Mouse (Mus musculus): ENCODE data around the gene Miip. TPM values are rescaled to one million over a fixed set of nuclear protein-coding genes. Genes with fewer than 3 reads are reported as not detected.

The Miip gene
- total and polyA plus RNA-seq, 2 experiments from 2014 or later: 18.0 to 24.0 TPM

- 45% methylated on average over 4 of the region's 4 CpGs for WGBS
- no peaks in the 10 kb centered on the region for H3K27me3 ChIP-seq (ENCODE audit: control insufficient read depth, insufficient read depth, low read length)
- peaks cover 83% of the 10 kb centered on the region for H3K36me3 ChIP-seq (replicated peaks; ENCODE audit: control insufficient read depth, insufficient read depth, low read length)
- peak; percentile 15 for DNase-seq (ENCODE audit: low spot score)
- peak overlapping the region; percentile 41; the same call in 1 of the 2 replicates for H3K9ac ChIP-seq (replicated peaks; ENCODE audit: low read depth, low read length)
- peak; percentile 31 for ATAC-seq (ENCODE audit: insufficient read depth, low read depth)
- TF ChIP-seq CTCF (IDR thresholded peaks at IDR 0.05; ENCODE audit: low read depth) (no peak), EP300 (IDR thresholded peaks at IDR 0.05; ENCODE audit: low read depth) (no peak)
- peaks cover 51% of the 10 kb centered on the region for H3K4me1 ChIP-seq (ENCODE audit: control insufficient read depth, insufficient read depth)
- peak overlapping the region; percentile 98 for H3K27ac ChIP-seq (ENCODE audit: low read depth)
- no peaks in the 10 kb centered on the region for H3K9me3 ChIP-seq (replicated peaks; ENCODE audit: control insufficient read depth, low read length)
- H3K4me2 ChIP-seq (ENCODE audit: low read depth, low read length): no peak overlapping the region
- H3K4me3 ChIP-seq (ENCODE audit: low read depth, low read length): no peak overlapping the region
These were observed 27.3 kb upstream of the Miip start for GRCm38 (mm10) chr4:147895815-147896330.

DNA sequence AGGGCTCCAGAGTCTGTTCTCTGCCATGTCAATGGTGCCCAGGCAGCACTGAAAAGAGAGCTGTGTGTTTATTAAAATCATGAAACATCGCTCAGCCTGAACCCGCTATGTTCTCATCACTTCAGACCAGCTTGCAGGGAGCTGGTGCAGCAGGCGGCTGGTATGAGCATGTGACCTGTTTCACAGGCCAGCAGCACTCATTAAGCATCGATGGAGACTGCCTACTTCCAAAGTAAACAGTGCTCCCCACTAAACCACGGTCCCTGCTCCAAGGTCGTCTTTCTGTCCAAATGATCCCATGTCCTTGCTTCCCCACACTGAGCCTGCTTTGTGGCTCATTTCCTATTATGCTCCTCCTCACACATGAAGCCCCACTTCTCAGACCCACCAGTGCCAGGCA, 21.7 kb upstream of the Miip start:
- no peaks in the 10 kb centered on the region for H3K9me3 ChIP-seq (replicated peaks; ENCODE audit: control insufficient read depth, low read length)
- WGBS: 50% methylated on average over 6 of the region's 6 CpGs
- H3K4me3 ChIP-seq (ENCODE audit: low read depth, low read length): no peak overlapping the region
- no peaks in the 10 kb centered on the region for H3K27me3 ChIP-seq (ENCODE audit: control insufficient read depth, insufficient read depth, low read length)
- peak overlapping the region; percentile 8; the same call in 1 of the 2 replicates for H3K27ac ChIP-seq (ENCODE audit: low read depth)
- peaks cover 93% of the 10 kb centered on the region for H3K36me3 ChIP-seq (replicated peaks; ENCODE audit: control insufficient read depth, insufficient read depth, low read length)
- DNase-seq (ENCODE audit: low spot score) (no peak), ATAC-seq (ENCODE audit: insufficient read depth, low read depth) (peak; percentile 49; the same call in 1 of the 2 replicates)
- TF ChIP-seq CTCF (IDR thresholded peaks at IDR 0.05; ENCODE audit: low read depth): no peak
- TF ChIP-seq EP300 (IDR thresholded peaks at IDR 0.05; ENCODE audit: low read depth): no peak
- H3K4me2 ChIP-seq (ENCODE audit: low read depth, low read length): no peak overlapping the region
- H3K9ac ChIP-seq (replicated peaks; ENCODE audit: low read depth, low read length): no peak overlapping the region
- peaks cover 2% of the 10 kb centered on the region; the same call in 1 of the 2 replicates for H3K4me1 ChIP-seq (ENCODE audit: control insufficient read depth, insufficient read depth)

DNA sequence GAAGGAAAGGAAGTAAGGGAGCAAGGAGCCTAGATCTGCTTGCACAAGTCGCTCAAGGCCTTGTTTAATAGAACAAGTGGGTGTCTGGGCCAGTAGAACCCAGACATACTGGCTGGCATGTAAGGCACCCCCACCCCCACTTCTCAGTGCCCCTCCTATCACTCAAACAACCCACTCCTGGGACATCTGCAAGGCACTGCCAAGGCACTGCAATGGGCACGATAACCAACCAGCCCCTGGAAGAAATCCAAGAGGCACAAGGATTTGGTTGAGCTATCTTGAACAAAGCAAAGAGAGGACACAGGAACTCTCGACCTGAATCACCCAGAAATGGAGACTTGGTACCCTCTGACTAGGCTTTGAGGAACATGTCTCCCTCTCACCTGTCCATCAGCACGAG, 19.6 kb upstream of the Miip start:
- no peak for TF ChIP-seq CTCF (IDR thresholded peaks at IDR 0.05; ENCODE audit: low read depth)
- H3K9ac ChIP-seq (replicated peaks; ENCODE audit: low read depth, low read length): no peak overlapping the region
- no peak for DNase-seq (ENCODE audit: low spot score)

DNA sequence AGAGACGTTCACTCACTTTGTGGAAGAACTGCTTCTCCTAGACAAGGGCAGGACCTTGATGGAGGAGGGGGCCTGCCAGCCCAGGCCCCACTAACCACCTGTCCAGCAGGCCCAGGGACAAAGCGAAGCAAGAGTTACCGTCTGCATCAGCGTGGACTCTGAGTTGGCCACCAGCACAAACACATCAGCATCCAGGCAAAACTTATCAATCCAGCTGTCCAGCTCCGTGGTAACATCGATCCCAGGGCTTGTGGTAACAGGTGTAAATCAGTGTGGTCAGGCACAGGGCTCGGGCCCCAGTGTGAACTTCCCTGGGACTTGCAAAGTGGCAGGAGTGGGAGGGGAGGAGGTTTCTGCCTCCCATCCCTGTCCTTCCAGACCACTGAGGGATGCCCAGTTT, 18.7 kb upstream of the Miip start:
- H3K27ac ChIP-seq (ENCODE audit: low read depth): no peak overlapping the region
- WGBS: 90% methylated on average over 7 of the region's 7 CpGs
- H3K4me1 ChIP-seq (ENCODE audit: control insufficient read depth, insufficient read depth): no peaks in the 10 kb centered on the region

More for the DNA sequence above, 19.6 kb upstream of the Miip start:
- Histone ChIP-seq H3K9me3 (replicated peaks; ENCODE audit: control insufficient read depth, low read length) (no peaks in the 10 kb centered on the region), H3K4me2 (ENCODE audit: low read depth, low read length) (no peak overlapping the region), H3K27ac (ENCODE audit: low read depth) (no peak overlapping the region), H3K4me3 (ENCODE audit: low read depth, low read length) (no peak overlapping the region), H3K27me3 (ENCODE audit: control insufficient read depth, insufficient read depth, low read length) (no peaks in the 10 kb centered on the region), H3K36me3 (replicated peaks; ENCODE audit: control insufficient read depth, insufficient read depth, low read length) (peaks cover 96% of the 10 kb centered on the region), H3K4me1 (ENCODE audit: control insufficient read depth, insufficient read depth) (no peaks in the 10 kb centered on the region)
- no peak for ATAC-seq (ENCODE audit: insufficient read depth, low read depth)
- WGBS: 67% methylated on average over 4 of the region's 4 CpGs

GRCm38 (mm10) chr4:147886158-147886557, 17.5 kb upstream of the Miip start:
- Histone ChIP-seq H3K9me3 (replicated peaks; ENCODE audit: control insufficient read depth, low read length) (no peaks in the 10 kb centered on the region), H3K36me3 (replicated peaks; ENCODE audit: control insufficient read depth, insufficient read depth, low read length) (peaks cover 96% of the 10 kb centered on the region), H3K9ac (replicated peaks; ENCODE audit: low read depth, low read length) (no peak overlapping the region), H3K4me2 (ENCODE audit: low read depth, low read length) (no peak overlapping the region), H3K27ac (ENCODE audit: low read depth) (no peak overlapping the region), H3K4me3 (ENCODE audit: low read depth, low read length) (no peak overlapping the region), H3K27me3 (ENCODE audit: control insufficient read depth, insufficient read depth, low read length) (no peaks in the 10 kb centered on the region), H3K4me1 (ENCODE audit: control insufficient read depth, insufficient read depth) (no peaks in the 10 kb centered on the region)
- TF ChIP-seq CTCF (IDR thresholded peaks at IDR 0.05; ENCODE audit: low read depth) (no peak), EP300 (IDR thresholded peaks at IDR 0.05; ENCODE audit: low read depth) (no peak)
- DNase-seq (ENCODE audit: low spot score) (no peak), ATAC-seq (ENCODE audit: insufficient read depth, low read depth) (no peak)
- 94% methylated on average over 12 of the region's 12 CpGs for WGBS

More for the DNA sequence above, 18.7 kb upstream of the Miip start:
- Histone ChIP-seq H3K4me2 (ENCODE audit: low read depth, low read length) (no peak overlapping the region), H3K9me3 (replicated peaks; ENCODE audit: control insufficient read depth, low read length) (no peaks in the 10 kb centered on the region), H3K9ac (replicated peaks; ENCODE audit: low read depth, low read length) (no peak overlapping the region), H3K36me3 (replicated peaks; ENCODE audit: control insufficient read depth, insufficient read depth, low read length) (peaks cover 96% of the 10 kb centered on the region), H3K4me3 (ENCODE audit: low read depth, low read length) (no peak overlapping the region), H3K27me3 (ENCODE audit: control insufficient read depth, insufficient read depth, low read length) (no peaks in the 10 kb centered on the region)
- no peak for DNase-seq (ENCODE audit: low spot score)
- no peak for TF ChIP-seq EP300 (IDR thresholded peaks at IDR 0.05; ENCODE audit: low read depth)
- no peak for TF ChIP-seq CTCF (IDR thresholded peaks at IDR 0.05; ENCODE audit: low read depth)
- ATAC-seq (ENCODE audit: insufficient read depth, low read depth): no peak

GRCm38 (mm10) chr4:147884138-147884537, 15.5 kb upstream of the Miip start:
- DNase-seq (ENCODE audit: low spot score): no peak
- Histone ChIP-seq H3K27ac (ENCODE audit: low read depth) (no peak overlapping the region), H3K9ac (replicated peaks; ENCODE audit: low read depth, low read length) (no peak overlapping the region), H3K9me3 (replicated peaks; ENCODE audit: control insufficient read depth, low read length) (no peaks in the 10 kb centered on the region), H3K27me3 (ENCODE audit: control insufficient read depth, insufficient read depth, low read length) (no peaks in the 10 kb centered on the region), H3K36me3 (replicated peaks; ENCODE audit: control insufficient read depth, insufficient read depth, low read length) (peaks cover 94% of the 10 kb centered on the region), H3K4me3 (ENCODE audit: low read depth, low read length) (no peak overlapping the region), H3K4me1 (ENCODE audit: control insufficient read depth, insufficient read depth) (no peaks in the 10 kb centered on the region), H3K4me2 (ENCODE audit: low read depth, low read length) (no peak overlapping the region)
- TF ChIP-seq CTCF (IDR thresholded peaks at IDR 0.05; ENCODE audit: low read depth): no peak
- no peak for TF ChIP-seq EP300 (IDR thresholded peaks at IDR 0.05; ENCODE audit: low read depth)
- 93% methylated on average over 3 of the region's 3 CpGs for WGBS
- no peak for ATAC-seq (ENCODE audit: insufficient read depth, low read depth)

Data from heart, postnatal 0 days (tissue).